Mouse (Mus musculus) gastrocnemius, adult 18-20 months (tissue): ENCODE results near the gene Tjap1. TPM values are rescaled to one million over a fixed set of nuclear protein-coding genes. Genes with fewer than 3 reads are reported as not detected.

ENCODE experiments used
- DNase-seq: peaks from one replicate; pipeline ENCODE4 v3.0.0; 2021; ENCODE audit warnings: low spot score
- long read RNA-seq, 2 experiments: library from polyadenylated mRNA; stranded (forward); transcript quantifications; one replicate each; pipeline ENCODE4 v2.0.0; 2021
- total RNA-seq, 2 experiments: library from RNA; stranded (reverse); gene quantifications; 2 replicates each; pipeline ENCODE4 v1.2.3; 2021

Gene Tjap1
- 10 to 100 TPM; 32.1 to 48.1 TPM for total RNA-seq
- long read RNA-seq, experiment 1, transcript Tjap1-201 (10 exons, 2,426 nt), result major isoform, 16 of 67 reads
- long read RNA-seq, experiment 1, transcript Tjap1-211 (10 exons, 2,412 nt), result minor isoform, 5 of 67 reads
- long read RNA-seq, experiment 1, partial matches to known transcripts, result 5 of 67 reads
- long read RNA-seq, experiment 1, other reads (novel, unspliced or antisense), result 36 of 67 reads
- long read RNA-seq, experiment 2, transcript Tjap1-201 (10 exons, 2,426 nt), result major isoform, 9 of 53 reads
- long read RNA-seq, experiment 2, partial matches to known transcripts, result 5 of 53 reads
- long read RNA-seq, experiment 2, other reads (novel, unspliced or antisense), result 34 of 53 reads

- peak; percentile 78 for DNase-seq
Observed at GRCm38 (mm10) chr17:46282483-46283123, at the start of gene Tjap1. Tjap1 (minus strand) TSS chr17:46283026.

GRCm38 (mm10) chr17:46328723-46329122 is 45.9 kb upstream of the Tjap1 start:
- no peak for DNase-seq

- DNase-seq, result peak; percentile 97
Observed at GRCm38 (mm10) chr17:46327906-46328534, 45.2 kb upstream of the Tjap1 start, which contains the start of gene Abcc10. Abcc10 (minus strand) TSS chr17:46328352.

GRCm38 (mm10) chr17:46327413-46327905 is 44.6 kb upstream of the Tjap1 start:
- DNase-seq, result no peak

- DNase-seq, result no peak
Observed at GRCm38 (mm10) chr17:46322046-46322823, 39.4 kb upstream of the Tjap1 start.

GRCm38 (mm10) chr17:46320492-46320891 is 37.7 kb upstream of the Tjap1 start:
- DNase-seq, result no peak

GRCm38 (mm10) chr17:46315813-46316212 is 33.0 kb upstream of the Tjap1 start:
- no peak for DNase-seq

GRCm38 (mm10) chr17:46313135-46313715 is 30.4 kb upstream of the Tjap1 start:
- DNase-seq, result no peak

- DNase-seq, result no peak
Observed at GRCm38 (mm10) chr17:46310515-46310914, 27.7 kb upstream of the Tjap1 start.

- no peak for DNase-seq
Observed at GRCm38 (mm10) chr17:46309835-46310234, 27.0 kb upstream of the Tjap1 start.

- no peak for DNase-seq
Observed at GRCm38 (mm10) chr17:46306956-46307355, 24.1 kb upstream of the Tjap1 start.

GRCm38 (mm10) chr17:46304184-46304583 is 21.4 kb upstream of the Tjap1 start:
- no peak for DNase-seq

- DNase-seq, result no peak
Observed at GRCm38 (mm10) chr17:46301892-46302291, 19.1 kb upstream of the Tjap1 start.

- DNase-seq, result peak; percentile 80
Observed at GRCm38 (mm10) chr17:46298220-46298913, 15.5 kb upstream of the Tjap1 start.

GRCm38 (mm10) chr17:46297364-46298219 is 14.8 kb upstream of the Tjap1 start, which contains the start of gene Dlk2:
Dlk2 (plus strand) TSS chr17:46297421.
- DNase-seq, result no peak

- no peak for DNase-seq
Observed at GRCm38 (mm10) chr17:46297028-46297363, 14.2 kb upstream of the Tjap1 start.

GRCm38 (mm10) chr17:46296601-46297000 is 13.8 kb upstream of the Tjap1 start:
- DNase-seq, result no peak

- no peak for DNase-seq
Observed at GRCm38 (mm10) chr17:46287678-46288095, 4.9 kb upstream of the Tjap1 start.

- no peak for DNase-seq
Observed at GRCm38 (mm10) chr17:46285407-46285806, 2.6 kb upstream of the Tjap1 start.
